Mouse (Mus musculus): Measurements from ENCODE around the gene Chga. TPM values are rescaled to one million over a fixed set of nuclear protein-coding genes. Genes with fewer than 3 reads are reported as not detected.

Gene Chga
- polyA plus RNA-seq, 1 experiment from 2014 or later = 28.0 TPM

DNA sequence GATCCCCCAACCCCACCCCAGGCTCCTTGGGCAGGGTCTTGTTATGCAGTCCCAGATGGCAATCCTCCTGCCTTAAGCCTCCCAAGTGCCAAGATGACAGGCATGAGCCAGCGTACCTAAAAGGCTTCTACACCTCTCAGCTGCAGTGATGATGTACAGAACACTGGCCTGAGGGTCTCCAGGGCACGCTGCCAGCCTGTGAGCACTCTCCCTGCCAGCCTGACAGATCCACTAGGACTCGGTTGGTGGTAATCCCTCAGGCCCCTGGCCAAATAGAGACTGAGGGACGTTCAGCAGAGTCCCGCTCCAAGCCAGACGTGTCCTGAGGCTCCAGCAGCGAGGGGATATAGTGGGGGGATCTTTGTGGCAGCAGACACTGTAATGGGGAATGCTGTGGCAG lies 18.3 kb downstream of the Chga start:
- 72% methylated on average over 7 of the region's 7 CpGs for WGBS
- no peak for ATAC-seq
- no peak overlapping the region for H3K4me2 ChIP-seq (ENCODE audit: low read depth, low read length)
- H3K9ac ChIP-seq (ENCODE audit: low read depth, low read length) = no peak overlapping the region
- no peak overlapping the region for H3K27ac ChIP-seq (ENCODE audit: low read length)
- H3K9me3 ChIP-seq (ENCODE audit: control insufficient read depth, low read length) = no peaks in the 10 kb centered on the region
- no peaks in the 10 kb centered on the region for H3K27me3 ChIP-seq (replicated peaks; ENCODE audit: control insufficient read depth, insufficient read depth, low read length)
- H3K4me1 ChIP-seq (ENCODE audit: control insufficient read depth, insufficient read depth, low read length) = peaks cover 4% of the 10 kb centered on the region; the same call in 1 of the 2 replicates
- H3K36me3 ChIP-seq (ENCODE audit: control insufficient read depth, insufficient read depth, low read length) = peaks cover 5% of the 10 kb centered on the region; the same call in 1 of the 2 replicates
- no peak overlapping the region for H3K4me3 ChIP-seq (ENCODE audit: low read length)

DNA sequence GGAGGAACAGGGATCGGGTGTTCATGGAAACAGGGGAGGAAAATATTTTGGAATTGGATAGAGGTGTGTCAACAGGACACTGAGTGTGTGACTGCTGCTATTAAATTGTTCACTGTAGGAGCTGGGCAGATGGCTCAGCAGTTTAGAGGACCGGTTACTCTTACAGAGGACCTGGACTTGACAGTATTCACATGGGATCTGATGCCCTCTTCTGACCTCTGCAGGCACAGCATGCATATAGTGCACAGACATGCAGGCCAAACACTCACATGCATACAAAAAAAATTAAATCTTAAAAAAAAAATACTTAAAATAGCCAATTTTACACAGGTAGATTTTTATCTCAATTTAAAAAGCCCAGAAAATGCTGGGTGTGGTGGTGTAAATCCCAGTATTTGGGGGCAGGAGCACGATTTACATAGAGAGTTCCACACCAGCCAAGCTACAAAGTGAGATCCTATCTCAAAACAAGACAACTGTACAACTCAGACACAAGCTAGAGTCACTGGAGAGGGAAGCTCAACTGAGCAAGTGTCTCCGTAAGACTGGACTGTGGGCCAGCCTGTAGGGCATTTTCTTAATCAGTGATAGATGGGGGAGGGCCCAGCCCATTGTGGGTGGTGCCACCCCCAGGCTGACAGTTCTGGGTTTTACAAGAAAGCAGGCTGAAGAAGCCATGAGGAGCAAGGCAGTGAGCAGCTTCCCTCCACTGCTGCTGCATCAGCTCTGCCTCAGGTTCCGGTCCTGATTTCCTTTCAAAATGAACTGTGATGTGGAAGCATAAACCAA lies 21.0 kb downstream of the Chga start:
- Histone ChIP-seq H3K9me3 (ENCODE audit: control insufficient read depth, low read length) (no peaks in the 10 kb centered on the region), H3K27me3 (replicated peaks; ENCODE audit: control insufficient read depth, insufficient read depth, low read length) (no peaks in the 10 kb centered on the region), H3K36me3 (ENCODE audit: control insufficient read depth, insufficient read depth, low read length) (peaks cover 8% of the 10 kb centered on the region; the same call in 1 of the 2 replicates), H3K27ac (ENCODE audit: low read length) (no peak overlapping the region), H3K4me3 (ENCODE audit: low read length) (no peak overlapping the region), H3K9ac (ENCODE audit: low read depth, low read length) (no peak overlapping the region), H3K4me1 (ENCODE audit: control insufficient read depth, insufficient read depth, low read length) (peaks cover 4% of the 10 kb centered on the region; the same call in 1 of the 2 replicates), H3K4me2 (ENCODE audit: low read depth, low read length) (no peak overlapping the region)
- no peak for ATAC-seq
- 84% methylated on average over 5 of the region's 5 CpGs for WGBS

DNA sequence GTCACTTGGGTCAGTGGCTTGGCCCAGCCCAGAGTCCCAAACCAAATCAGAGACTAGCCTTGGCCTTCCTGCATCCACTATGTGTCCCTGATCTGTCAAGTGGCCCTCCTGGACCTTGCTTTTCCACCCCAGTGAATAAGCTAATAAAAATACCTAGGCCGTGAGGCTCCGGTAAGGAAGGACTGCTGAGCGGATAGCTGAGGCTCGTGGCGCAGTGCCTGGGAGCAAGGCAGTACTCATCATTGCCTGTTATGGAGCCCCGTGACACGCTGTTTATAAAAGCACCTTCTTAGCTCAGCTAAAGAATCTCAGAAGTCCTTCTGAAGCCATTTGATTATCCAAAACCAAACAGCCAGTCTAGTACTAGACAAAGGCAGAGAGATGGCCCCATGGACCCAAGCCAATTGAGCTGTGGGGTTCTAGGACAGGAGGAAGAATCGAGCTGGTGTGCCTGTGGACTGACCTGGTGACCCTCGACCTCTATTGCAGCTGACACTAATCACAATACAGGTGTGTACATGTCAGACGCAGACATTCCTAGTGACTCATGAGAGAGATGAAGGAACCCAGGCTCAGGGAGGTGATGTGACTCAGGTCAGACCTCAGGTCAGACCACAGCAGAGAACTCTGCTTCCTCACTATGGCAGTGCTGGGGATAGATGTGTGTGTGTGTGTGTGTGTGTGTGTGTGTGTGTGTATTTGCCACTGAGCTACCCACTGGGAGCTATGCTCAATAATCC lies 22.1 kb downstream of the Chga start:
- WGBS = 49% methylated on average over 10 of the region's 10 CpGs
- H3K9ac ChIP-seq (ENCODE audit: low read depth, low read length) = no peak overlapping the region
- H3K4me2 ChIP-seq (ENCODE audit: low read depth, low read length) = no peak overlapping the region
- no peaks in the 10 kb centered on the region for H3K9me3 ChIP-seq (ENCODE audit: control insufficient read depth, low read length)
- H3K4me1 ChIP-seq (ENCODE audit: control insufficient read depth, insufficient read depth, low read length) = peaks cover 4% of the 10 kb centered on the region; the same call in 1 of the 2 replicates
- ATAC-seq = peak; percentile 43
- no peaks in the 10 kb centered on the region for H3K27me3 ChIP-seq (replicated peaks; ENCODE audit: control insufficient read depth, insufficient read depth, low read length)
- H3K36me3 ChIP-seq (ENCODE audit: control insufficient read depth, insufficient read depth, low read length) = peaks cover 8% of the 10 kb centered on the region; the same call in 1 of the 2 replicates
- H3K4me3 ChIP-seq (ENCODE audit: low read length) = no peak overlapping the region
- peak overlapping the region; percentile 56 for H3K27ac ChIP-seq (ENCODE audit: low read length)

DNA sequence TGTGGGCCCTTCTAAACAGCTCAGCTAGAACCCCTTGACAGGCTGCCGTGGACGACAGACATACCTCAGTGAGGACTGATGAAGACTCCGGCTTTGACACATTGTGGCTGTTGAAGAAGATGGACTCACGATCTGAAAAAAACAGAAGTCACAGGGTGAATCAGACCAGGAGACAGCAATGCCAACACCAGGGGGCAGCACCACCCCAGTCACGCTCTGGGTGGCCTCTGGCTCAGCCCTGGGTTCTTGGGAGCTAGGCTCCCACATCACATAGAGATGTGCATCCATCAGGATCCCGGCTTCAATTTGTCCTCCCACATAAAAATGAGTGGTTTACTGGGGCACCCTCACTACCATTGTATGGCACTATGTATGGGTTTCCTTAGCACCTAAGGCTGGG lies 24.3 kb downstream of the Chga start:
- peaks cover 4% of the 10 kb centered on the region; the same call in 1 of the 2 replicates for H3K4me1 ChIP-seq (ENCODE audit: control insufficient read depth, insufficient read depth, low read length)
- H3K9me3 ChIP-seq (ENCODE audit: control insufficient read depth, low read length) = no peaks in the 10 kb centered on the region
- no peak overlapping the region for H3K4me2 ChIP-seq (ENCODE audit: low read depth, low read length)
- H3K27me3 ChIP-seq (replicated peaks; ENCODE audit: control insufficient read depth, insufficient read depth, low read length) = no peaks in the 10 kb centered on the region
- WGBS = 57% methylated on average over 6 of the region's 6 CpGs
- ATAC-seq = peak; percentile 56; the same call in 1 of the 2 replicates
- peaks cover 8% of the 10 kb centered on the region for H3K36me3 ChIP-seq (ENCODE audit: control insufficient read depth, insufficient read depth, low read length)
- no peak overlapping the region for H3K27ac ChIP-seq (ENCODE audit: low read length)
- H3K4me3 ChIP-seq (ENCODE audit: low read length) = no peak overlapping the region
- H3K9ac ChIP-seq (ENCODE audit: low read depth, low read length) = no peak overlapping the region

DNA sequence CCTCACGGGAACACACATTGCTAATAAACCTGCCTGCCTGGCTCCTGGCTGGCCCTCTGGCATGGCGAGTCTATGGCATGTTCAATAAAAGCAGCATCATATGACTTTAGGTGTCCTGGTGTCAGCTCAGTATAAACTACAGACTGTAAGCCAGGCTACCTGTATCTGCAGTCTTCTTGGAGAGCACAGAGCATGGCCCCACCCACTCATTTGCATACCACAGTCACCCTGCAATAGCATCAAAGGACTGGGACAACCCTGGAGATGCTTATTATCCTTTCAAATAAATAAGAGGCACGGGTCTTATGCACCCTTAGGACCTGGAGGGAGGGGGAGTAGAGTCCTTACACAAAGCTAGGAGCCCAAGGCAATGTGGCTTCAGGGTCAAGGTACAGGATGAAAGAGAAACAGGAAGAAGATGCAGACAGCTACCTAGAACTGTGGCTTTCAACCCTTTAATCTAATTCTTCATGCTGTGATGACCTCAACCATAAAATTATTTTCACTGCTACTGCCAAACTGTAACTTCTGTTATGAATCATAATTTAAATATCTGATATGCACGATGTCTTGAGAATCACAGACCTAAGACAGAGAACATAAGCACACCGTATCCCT lies 26.9 kb downstream of the Chga start:
- 66% methylated on average over 5 of the region's 5 CpGs for WGBS
- peaks cover 4% of the 10 kb centered on the region; the same call in 1 of the 2 replicates for H3K4me1 ChIP-seq (ENCODE audit: control insufficient read depth, insufficient read depth, low read length)
- H3K9ac ChIP-seq (ENCODE audit: low read depth, low read length) = no peak overlapping the region
- no peaks in the 10 kb centered on the region for H3K27me3 ChIP-seq (replicated peaks; ENCODE audit: control insufficient read depth, insufficient read depth, low read length)
- no peak overlapping the region for H3K4me2 ChIP-seq (ENCODE audit: low read depth, low read length)
- H3K9me3 ChIP-seq (ENCODE audit: control insufficient read depth, low read length) = no peaks in the 10 kb centered on the region
- ATAC-seq = 0 out of 2 replicates have a peak, but pooled peaks have one; percentile 10
- H3K36me3 ChIP-seq (ENCODE audit: control insufficient read depth, insufficient read depth, low read length) = peaks cover 8% of the 10 kb centered on the region; the same call in 1 of the 2 replicates
- H3K4me3 ChIP-seq (ENCODE audit: low read length) = no peak overlapping the region
- H3K27ac ChIP-seq (ENCODE audit: low read length) = no peak overlapping the region

DNA sequence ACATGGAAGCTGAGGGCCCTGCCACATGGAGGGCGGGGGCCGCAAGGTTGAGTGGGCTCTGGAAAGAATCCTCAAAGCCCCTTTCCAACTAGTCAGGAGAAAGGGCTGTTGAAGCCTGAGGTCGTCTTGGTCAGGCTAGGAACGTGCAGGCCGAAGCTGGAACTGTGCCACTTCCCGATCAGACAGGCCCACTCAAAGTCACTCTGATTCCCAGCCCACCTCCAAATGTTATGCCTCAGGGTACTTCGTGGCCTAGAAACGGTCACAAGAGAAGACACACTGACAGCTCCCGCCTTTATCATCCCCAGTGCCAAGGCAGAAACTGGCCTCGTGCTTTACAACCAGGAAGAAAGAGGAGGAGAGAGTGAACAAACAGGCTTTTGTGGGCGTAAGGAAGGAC lies 27.7 kb downstream of the Chga start:
- Histone ChIP-seq H3K9me3 (ENCODE audit: control insufficient read depth, low read length) (no peaks in the 10 kb centered on the region), H3K4me3 (ENCODE audit: low read length) (no peak overlapping the region), H3K27ac (ENCODE audit: low read length) (no peak overlapping the region), H3K9ac (ENCODE audit: low read depth, low read length) (no peak overlapping the region), H3K4me2 (ENCODE audit: low read depth, low read length) (no peak overlapping the region), H3K27me3 (replicated peaks; ENCODE audit: control insufficient read depth, insufficient read depth, low read length) (no peaks in the 10 kb centered on the region), H3K4me1 (ENCODE audit: control insufficient read depth, insufficient read depth, low read length) (no peaks in the 10 kb centered on the region), H3K36me3 (ENCODE audit: control insufficient read depth, insufficient read depth, low read length) (peaks cover 8% of the 10 kb centered on the region; the same call in 1 of the 2 replicates)
- 77% methylated on average over 11 of the region's 11 CpGs for WGBS
- ATAC-seq = no peak

DNA sequence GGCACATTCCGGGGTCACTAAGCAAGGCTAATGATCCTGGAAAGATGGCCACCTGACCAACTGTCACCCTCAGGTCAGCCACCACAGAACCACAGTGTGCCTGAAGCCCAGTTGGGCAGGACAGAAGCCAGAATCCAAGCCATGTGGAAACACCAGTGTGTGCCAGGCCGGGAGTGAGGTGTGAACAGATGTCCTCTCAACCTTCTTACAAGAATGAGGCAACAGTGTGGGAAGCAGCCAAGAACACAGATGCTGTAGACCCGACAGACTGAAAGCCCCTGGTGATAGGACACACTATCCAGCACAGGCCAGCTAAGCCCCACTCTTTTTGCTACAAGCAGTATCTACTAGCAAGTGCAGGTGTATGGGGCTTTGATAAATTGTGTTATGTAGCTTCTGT lies 30.6 kb downstream of the Chga start:
- no peaks in the 10 kb centered on the region for H3K27me3 ChIP-seq (replicated peaks; ENCODE audit: control insufficient read depth, insufficient read depth, low read length)
- 76% methylated on average over 3 of the region's 3 CpGs for WGBS
- H3K4me2 ChIP-seq (ENCODE audit: low read depth, low read length) = no peak overlapping the region
- no peak overlapping the region for H3K4me3 ChIP-seq (ENCODE audit: low read length)
- peaks cover 6% of the 10 kb centered on the region; the same call in 1 of the 2 replicates for H3K36me3 ChIP-seq (ENCODE audit: control insufficient read depth, insufficient read depth, low read length)
- no peak overlapping the region for H3K9ac ChIP-seq (ENCODE audit: low read depth, low read length)
- peaks cover 5% of the 10 kb centered on the region; the same call in 1 of the 2 replicates for H3K4me1 ChIP-seq (ENCODE audit: control insufficient read depth, insufficient read depth, low read length)
- H3K9me3 ChIP-seq (ENCODE audit: control insufficient read depth, low read length) = no peaks in the 10 kb centered on the region
- H3K27ac ChIP-seq (ENCODE audit: low read length) = no peak overlapping the region
- no peak for ATAC-seq

DNA sequence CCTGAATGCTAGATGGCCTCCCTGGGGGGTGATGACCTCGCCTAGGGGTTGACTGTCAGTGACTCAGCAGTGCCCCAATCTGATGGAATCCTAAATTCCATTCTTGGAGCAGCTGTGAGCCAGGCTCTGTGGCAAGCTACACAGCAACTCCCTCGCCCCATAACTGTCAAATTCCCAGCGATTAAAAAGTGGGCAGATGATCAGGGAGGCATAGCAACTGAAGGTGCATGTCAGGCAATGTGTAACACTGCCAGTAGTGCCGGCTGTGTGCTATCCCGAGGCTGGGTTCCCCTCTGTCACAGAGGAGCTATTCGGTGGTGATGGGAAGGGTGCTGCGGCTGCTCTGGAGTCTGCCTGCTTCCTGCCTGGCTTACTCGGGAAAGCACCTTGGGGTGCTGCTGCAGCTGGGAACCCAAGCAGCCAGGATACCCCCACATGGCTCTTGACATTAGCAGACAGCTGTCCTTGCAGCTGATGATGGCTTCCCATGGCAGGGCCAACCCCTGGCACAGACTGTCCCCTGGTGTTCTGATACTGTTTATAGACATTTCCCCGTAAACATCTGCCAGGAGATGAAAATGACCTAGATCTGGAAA lies 31.6 kb downstream of the Chga start:
- no peaks in the 10 kb centered on the region for H3K27me3 ChIP-seq (replicated peaks; ENCODE audit: control insufficient read depth, insufficient read depth, low read length)
- ATAC-seq = no peak
- H3K4me1 ChIP-seq (ENCODE audit: control insufficient read depth, insufficient read depth, low read length) = peaks cover 8% of the 10 kb centered on the region; the same call in 1 of the 2 replicates
- H3K36me3 ChIP-seq (ENCODE audit: control insufficient read depth, insufficient read depth, low read length) = peaks cover 6% of the 10 kb centered on the region; the same call in 1 of the 2 replicates
- WGBS = 72% methylated on average over 9 of the region's 9 CpGs
- no peak overlapping the region for H3K9ac ChIP-seq (ENCODE audit: low read depth, low read length)
- H3K9me3 ChIP-seq (ENCODE audit: control insufficient read depth, low read length) = no peaks in the 10 kb centered on the region
- H3K4me2 ChIP-seq (ENCODE audit: low read depth, low read length) = no peak overlapping the region
- H3K4me3 ChIP-seq (ENCODE audit: low read length) = no peak overlapping the region
- no peak overlapping the region for H3K27ac ChIP-seq (ENCODE audit: low read length)

DNA sequence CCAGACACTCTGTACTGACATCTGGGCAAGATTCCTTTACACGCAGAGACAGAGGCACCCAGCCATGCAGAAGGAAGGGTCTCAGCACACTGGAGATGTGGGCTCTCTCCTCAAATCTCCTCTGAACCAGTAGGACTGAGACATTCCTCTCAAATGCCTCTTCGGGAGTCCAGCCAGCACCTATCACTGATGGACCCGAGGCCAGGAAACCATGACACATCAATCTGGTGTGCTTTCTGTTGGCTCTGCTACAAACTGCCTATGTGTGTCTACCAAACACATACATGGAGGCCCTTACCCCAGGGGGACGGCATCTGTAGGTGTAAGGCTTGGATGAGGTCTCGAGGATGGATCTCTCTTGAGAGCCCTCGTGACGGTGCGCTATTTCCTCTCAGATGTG lies 32.3 kb downstream of the Chga start:
- Histone ChIP-seq H3K9me3 (ENCODE audit: control insufficient read depth, low read length) (no peaks in the 10 kb centered on the region), H3K27ac (ENCODE audit: low read length) (no peak overlapping the region), H3K27me3 (replicated peaks; ENCODE audit: control insufficient read depth, insufficient read depth, low read length) (no peaks in the 10 kb centered on the region), H3K9ac (ENCODE audit: low read depth, low read length) (no peak overlapping the region), H3K4me1 (ENCODE audit: control insufficient read depth, insufficient read depth, low read length) (peaks cover 11% of the 10 kb centered on the region; the same call in 1 of the 2 replicates), H3K4me3 (ENCODE audit: low read length) (no peak overlapping the region), H3K36me3 (ENCODE audit: control insufficient read depth, insufficient read depth, low read length) (peaks cover 6% of the 10 kb centered on the region; the same call in 1 of the 2 replicates), H3K4me2 (ENCODE audit: low read depth, low read length) (no peak overlapping the region)
- no peak for ATAC-seq
- 86% methylated on average over 8 of the region's 8 CpGs for WGBS
